Mouse (Mus musculus) CH12.LX (cell line): Measurements from ENCODE around the gene Tcf7.

Source experiments
- CTCF ChIP-seq, 2 experiments: IDR thresholded peaks in 1 of 2; conservative IDR thresholded peaks in 1 of 2; 2 replicates each; pipeline ENCODE4 v1.5.1; 2011 to 2012; ENCODE audit warnings: low read depth in 2 of 2, low read length in 2 of 2, improper control_type of control experiment in 1 of 2, inconsistent platforms in 1 of 2, mild to moderate bottlenecking in 1 of 2, moderate library complexity in 1 of 2
- ELF1 ChIP-seq: IDR thresholded peaks from 2 replicates; pipeline ENCODE4 v1.6.1; 2014; ENCODE audit warnings: low read depth, mild to moderate bottlenecking, inconsistent platforms, low read length, improper control_type of control experiment
- EP300 ChIP-seq: IDR thresholded peaks from 2 replicates; pipeline ENCODE4 v1.6.1; 2011; ENCODE audit warnings: low read length, improper control_type of control experiment
- HCFC1 ChIP-seq: IDR thresholded peaks from 2 replicates; pipeline ENCODE4 v1.6.1; 2012; ENCODE audit warnings: low read depth, mild to moderate bottlenecking, inconsistent platforms, low read length, improper control_type of control experiment
- IRF4 ChIP-seq: IDR thresholded peaks from 2 replicates; pipeline ENCODE4 v1.6.1; 2014; ENCODE audit warnings: low read depth, mild to moderate bottlenecking, inconsistent platforms, low read length, improper control_type of control experiment
- MEF2A ChIP-seq: IDR thresholded peaks from 2 replicates; pipeline ENCODE4 v1.6.1; 2014; ENCODE audit warnings: low read depth, mild to moderate bottlenecking, inconsistent platforms, low read length, improper control_type of control experiment, borderline replicate concordance
- NRF1 ChIP-seq: IDR thresholded peaks from 2 replicates; pipeline ENCODE4 v1.6.1; 2014; ENCODE audit warnings: low read depth, mild to moderate bottlenecking, inconsistent platforms, low read length, improper control_type of control experiment, moderate library complexity
- PAX5 ChIP-seq: IDR thresholded peaks from 2 replicates; pipeline ENCODE4 v1.6.1; 2012; ENCODE audit warnings: low read length, inconsistent platforms, mixed read lengths
- POLR2A ChIP-seq: IDR thresholded peaks from 2 replicates; pipeline ENCODE4 v1.6.1; 2011; ENCODE audit warnings: low read depth, mild to moderate bottlenecking, improper control_type of control experiment, low read length
- SIN3A ChIP-seq: IDR thresholded peaks from 2 replicates; pipeline ENCODE4 v1.6.1; 2012; ENCODE audit warnings: low read length, improper control_type of control experiment, inconsistent platforms
- SMC3 ChIP-seq: IDR thresholded peaks from 2 replicates; pipeline ENCODE4 v1.6.1; 2011; ENCODE audit warnings: low read depth, low read length, improper control_type of control experiment
- ZC3H11A ChIP-seq: IDR thresholded peaks from 2 replicates; pipeline ENCODE4 v1.6.1; 2012; ENCODE audit warnings: low read depth, mild to moderate bottlenecking, inconsistent platforms, low read length, improper control_type of control experiment

DNA sequence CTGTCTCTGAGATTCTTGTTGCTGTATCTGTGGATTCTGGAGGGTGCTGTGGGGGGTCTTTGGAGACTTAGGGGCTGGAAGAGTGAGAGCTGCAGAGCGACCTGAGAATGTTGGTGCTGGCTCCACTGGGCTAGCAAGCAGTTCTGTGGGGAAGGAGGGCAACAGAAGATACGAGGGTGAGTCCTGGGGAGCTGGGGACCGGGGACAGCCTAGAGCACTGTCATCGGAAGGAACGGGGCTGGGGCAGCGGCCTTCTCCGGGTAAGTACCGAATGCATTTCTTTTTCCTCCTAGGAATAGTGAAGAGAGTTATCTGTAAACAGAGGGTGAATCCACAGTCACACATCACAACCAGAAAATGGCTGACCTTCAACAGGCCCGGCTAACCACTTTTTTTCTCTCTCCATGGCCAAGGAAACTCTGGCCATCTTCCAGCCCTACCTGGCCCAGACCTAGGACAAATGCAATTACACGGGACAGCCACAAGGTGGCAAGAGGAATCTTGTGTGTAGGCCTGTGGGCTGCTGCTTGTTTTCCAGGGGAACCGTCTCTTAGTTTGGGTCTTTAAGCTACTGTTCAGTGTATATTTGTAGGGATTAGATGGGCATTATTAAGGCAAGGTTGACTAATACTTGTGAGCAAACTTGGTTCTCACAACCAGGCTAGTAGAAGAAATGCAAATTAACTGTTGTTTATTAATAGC, 29.0 kb downstream of the Tcf7 start:
- TF ChIP-seq IRF4: 0 out of 2 replicates have a peak, but pooled peaks have one; percentile 21
- TF ChIP-seq CTCF (conservative IDR thresholded peaks at IDR 0.05 in 1 of 2, IDR thresholded peaks at IDR 0.05 in 1 of 2; ENCODE audit: low read depth in 2 of 2, low read length in 2 of 2): peak; percentile 82 to 99
- TF ChIP-seq SMC3: peak; percentile 100
- TF ChIP-seq ZC3H11A: peak; percentile 90
- no peak for TF ChIP-seq EP300
- no peak for TF ChIP-seq SIN3A
- no peak for TF ChIP-seq PAX5
- no peak for TF ChIP-seq HCFC1
- no peak for TF ChIP-seq NRF1
- TF ChIP-seq POLR2A: no peak
- TF ChIP-seq MEF2A: no peak; the same call in 1 of the 2 replicates
- no peak for TF ChIP-seq ELF1
